Mouse (Mus musculus) Muller cell, postnatal 12 days (primary cell): ENCODE measurements around the gene Sh3tc1.

Source experiments
- DNase-seq: peaks from one replicate; pipeline ENCODE4 v3.0.0-alpha.2; 2015; ENCODE audit errors: inconsistent ontology term

Gene Sh3tc1

DNA sequence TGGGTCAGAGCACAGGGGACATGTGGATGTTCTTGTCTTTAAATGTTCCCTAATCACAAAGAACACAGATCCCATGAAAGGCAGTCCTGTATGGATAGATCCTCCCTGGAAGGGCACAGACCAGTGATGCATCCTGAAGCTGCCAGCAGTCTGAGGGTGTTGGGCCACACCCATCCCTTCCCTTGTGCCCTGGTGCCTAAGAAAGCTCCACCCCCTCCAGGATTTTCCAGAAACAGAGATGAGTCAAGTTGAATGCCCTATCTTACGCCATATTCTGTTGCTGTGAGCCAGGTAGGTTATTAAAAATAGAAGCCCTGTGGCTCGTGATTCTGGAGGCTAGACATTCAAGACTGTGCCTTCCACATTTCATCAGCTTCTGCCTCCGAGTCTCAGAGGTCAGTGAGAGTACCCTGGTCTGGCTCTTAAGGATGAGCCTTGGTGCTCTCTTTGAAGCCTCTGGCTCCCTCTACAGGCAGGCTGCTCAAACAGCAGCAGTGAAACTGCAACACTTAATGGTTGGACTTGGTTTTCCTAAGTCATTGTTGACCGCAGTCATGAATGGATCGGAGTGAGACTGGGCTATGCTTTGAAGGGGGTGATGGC, 15.4 kb upstream of the Sh3tc1 start:
- DNase-seq = peak; percentile 68

DNA sequence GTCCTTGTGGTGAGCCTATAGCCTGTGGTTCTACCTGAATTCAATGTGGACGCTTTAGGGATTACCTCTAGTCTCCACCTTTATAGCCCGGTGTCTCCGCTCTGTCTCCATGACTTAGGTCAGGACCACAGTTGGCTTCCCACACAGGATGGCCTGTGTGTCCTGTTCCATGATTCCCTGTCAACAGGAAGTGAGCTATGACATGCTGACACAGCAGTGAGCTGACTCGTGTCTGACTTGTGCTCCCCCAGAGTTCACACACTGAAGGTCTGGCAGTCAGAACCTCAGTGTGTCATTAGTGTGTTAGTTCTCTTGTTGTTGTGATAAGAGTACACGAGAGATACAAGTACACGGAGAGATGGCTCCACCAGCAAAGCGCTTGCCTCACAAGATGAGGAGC, 11.2 kb upstream of the Sh3tc1 start:
- DNase-seq = no peak

GRCm38 (mm10) chr5:35750026-35750425, 10.2 kb upstream of the Sh3tc1 start:
- DNase-seq = no peak

DNA sequence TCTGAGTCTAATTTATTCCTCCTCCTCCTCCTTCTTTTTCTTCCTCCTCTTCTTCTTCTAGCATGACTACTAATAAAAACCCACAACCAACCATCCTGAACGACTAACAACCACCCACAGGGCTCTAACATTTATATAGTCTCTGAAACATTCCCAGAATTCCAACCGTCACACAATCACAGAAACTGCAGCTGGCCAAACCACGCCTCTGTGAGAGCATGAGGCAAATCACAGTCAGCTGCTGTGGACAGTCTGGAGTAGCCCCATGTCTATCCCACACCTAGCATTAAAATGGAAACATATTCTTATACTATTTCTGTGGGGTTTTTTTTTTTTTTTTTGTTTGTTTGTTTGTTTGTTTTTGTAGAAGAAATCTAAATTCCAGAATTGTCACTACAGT, 9.6 kb upstream of the Sh3tc1 start:
- DNase-seq = no peak

DNA sequence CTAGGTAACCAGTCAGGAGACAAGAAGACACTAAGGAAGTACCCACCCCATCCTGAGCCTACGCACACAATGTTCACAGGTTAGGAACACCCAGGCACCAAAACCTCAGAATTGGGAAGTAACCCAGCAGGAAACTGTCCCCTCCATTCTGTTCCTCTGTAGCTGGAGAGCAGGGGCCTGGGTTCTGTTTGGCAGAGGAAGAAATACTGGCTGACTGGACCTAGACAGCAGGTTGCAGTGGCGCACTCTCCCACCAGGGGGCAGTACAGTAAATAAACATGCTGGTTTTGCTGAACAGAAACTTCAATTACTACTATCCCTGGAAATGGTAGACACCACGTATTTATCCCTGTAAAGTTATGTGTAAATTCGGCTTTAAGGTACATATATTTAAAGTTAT, 7.1 kb upstream of the Sh3tc1 start:
- DNase-seq = peak; percentile 41

DNA sequence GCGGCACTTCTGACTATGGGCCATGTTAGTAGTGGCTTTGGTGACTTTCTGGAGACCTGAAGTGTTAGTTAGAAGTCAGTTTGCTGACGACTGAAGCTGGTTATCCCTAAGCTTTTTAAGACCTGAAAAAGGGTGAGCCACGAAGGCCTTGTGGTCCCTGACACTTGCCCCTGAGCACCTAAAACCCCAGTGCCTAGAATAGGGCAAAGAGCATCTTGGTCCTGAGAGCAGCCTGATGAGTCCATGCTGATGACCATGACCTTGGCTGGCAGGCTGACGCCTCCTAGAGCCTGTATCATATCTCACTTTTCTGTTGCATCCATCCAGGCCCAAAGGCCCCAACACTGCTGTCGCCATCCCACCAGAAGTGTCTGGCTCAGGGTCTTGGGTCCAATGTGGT, 5.6 kb upstream of the Sh3tc1 start:
- DNase-seq = no peak

- no peak for DNase-seq
Observed at GRCm38 (mm10) chr5:35743990-35744722, 4.4 kb upstream of the Sh3tc1 start.

DNA sequence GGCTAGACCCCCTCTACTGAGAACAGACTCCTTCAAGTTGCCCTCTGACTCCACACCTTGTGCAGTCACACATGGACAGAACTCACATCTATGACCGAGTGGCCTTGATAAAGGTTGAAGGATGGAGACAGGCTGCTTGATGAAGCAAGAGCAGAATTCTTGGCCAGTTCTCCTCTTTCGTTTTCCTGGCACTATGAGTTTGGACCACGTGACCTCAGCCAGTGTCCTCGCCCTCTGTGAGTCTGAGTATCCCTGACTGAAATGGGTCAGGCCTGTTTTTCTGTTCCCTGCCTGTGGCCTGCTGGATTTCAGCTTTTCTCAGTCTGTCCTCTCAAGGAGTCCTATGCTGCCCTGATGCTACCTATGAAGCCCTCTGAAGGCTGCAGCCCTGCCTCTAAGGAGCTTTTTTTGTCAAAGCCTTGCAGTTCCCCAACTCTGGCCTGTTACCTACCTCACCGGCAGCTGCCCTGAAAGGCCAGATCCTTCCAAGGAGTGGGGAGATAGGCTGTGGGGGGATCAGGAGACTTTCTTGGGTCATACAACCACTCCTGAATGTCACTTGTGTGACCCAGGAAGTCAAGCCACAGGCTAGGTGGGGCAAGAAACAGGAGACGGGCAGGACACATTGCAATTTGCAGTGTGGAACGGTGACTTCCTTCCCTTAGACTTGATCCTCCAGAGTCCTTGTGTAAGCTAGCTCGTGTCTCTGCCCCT, 3.6 kb upstream of the Sh3tc1 start:
- DNase-seq = peak; percentile 69

DNA sequence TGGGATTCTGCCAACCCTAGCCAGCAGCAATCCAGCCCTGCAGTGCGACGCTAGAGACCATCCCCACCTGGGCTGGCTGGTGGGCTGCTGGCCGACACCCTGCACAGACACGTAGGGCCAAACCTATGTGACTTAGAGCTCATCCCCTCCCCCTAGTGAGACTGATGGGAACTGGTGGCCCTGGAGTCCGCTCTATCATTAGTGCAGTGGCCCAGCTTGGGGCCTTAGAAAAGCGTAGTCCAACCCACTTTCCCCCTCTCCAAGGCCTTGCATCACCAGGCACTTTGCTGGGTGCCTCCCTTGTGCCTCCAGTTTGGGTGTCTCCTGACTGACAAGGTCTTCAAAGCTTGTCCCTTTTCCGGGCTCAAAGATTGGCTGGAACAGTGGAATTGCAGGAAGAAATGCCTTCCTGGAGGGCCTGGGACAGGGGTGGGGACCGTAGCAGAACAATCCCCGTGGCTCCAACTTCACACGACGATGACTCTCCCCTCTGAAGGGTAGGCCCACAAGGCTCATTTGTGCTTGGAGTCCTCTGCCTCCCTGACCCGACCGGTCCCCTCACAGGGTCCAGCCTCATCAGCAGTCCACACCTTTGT, 1.5 kb upstream of the Sh3tc1 start:
- no peak for DNase-seq

DNA sequence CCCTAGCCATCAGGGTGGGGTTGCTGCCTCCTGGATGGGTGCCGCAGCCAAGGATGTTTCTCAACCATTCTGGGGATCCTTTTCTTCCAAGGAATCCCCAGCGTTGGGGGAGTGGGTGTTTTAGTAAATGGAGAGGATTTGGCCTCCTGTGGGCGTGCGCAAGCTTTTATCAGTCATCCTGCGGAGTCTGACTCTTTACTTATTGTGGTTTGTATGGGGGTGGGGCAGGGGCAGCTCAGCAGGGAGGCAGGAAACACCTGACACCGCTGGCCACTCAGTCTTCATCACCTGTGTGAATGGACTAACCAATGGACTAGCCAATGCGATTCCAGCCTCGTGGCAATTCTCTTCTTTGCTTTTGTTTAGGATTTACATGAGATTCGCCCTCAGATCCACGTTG, 929 bp upstream of the Sh3tc1 start:
- DNase-seq = no peak

- no peak for DNase-seq
Observed at GRCm38 (mm10) chr5:35739005-35739404, 782 bp downstream of the Sh3tc1 start.

GRCm38 (mm10) chr5:35737231-35737901, 2.4 kb downstream of the Sh3tc1 start:
- DNase-seq = no peak

DNA sequence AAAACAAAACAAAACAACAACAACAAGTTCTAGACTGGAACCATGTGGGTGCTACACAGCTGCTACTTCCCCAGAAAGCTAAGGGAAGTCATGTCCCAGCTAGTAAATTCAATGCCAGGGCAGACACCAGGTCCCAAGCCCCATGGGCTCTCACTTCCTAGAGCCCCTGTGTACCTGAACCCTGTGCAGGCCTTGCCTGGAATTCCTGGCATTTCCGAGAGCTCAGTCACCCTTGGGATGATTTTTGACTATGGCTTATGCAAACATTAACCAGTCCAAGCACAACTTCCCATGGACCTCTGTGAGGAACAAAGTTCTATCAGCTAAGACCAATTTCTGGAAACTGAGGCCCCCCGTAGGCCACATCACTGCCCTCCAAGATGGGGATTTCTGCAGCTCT, 6.3 kb downstream of the Sh3tc1 start:
- DNase-seq = no peak

GRCm38 (mm10) chr5:35731006-35731405, 8.8 kb downstream of the Sh3tc1 start:
- no peak for DNase-seq

- DNase-seq = no peak
Observed at GRCm38 (mm10) chr5:35730552-35730951, 9.2 kb downstream of the Sh3tc1 start.

GRCm38 (mm10) chr5:35729844-35730243, 9.9 kb downstream of the Sh3tc1 start:
- DNase-seq = no peak

GRCm38 (mm10) chr5:35728957-35729460, 10.8 kb downstream of the Sh3tc1 start:
- peak; percentile 31 for DNase-seq

DNA sequence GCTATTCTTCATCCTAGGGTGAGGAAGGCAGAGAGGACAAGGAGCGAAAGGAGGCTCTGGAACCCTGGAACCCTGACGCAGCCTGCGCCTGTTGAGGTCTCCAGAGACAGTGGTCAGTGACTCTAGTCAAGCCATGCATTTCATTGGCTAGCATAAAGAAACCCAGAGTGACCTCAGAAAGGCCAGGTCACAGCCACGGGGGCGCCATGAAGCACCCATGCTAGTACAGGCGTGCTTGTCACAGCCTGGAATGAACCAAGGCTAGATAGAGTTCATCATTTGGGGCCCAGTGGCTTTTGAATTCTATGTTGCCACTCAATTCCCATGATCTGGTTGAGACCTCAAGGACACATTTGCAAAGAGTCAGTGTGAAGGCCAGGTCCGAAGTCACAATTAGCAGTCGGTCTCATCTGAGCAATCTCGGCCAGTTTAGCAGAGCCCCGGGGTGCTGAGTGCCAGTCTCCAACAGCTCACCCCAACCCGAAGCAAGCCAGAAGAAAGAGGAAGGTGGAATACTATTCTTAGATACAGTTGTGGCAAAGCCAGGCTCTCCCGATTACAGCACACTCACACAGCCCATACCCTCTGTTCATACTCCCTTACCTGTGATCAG, 11.3 kb downstream of the Sh3tc1 start:
- no peak for DNase-seq

GRCm38 (mm10) chr5:35727447-35727846, 12.3 kb downstream of the Sh3tc1 start:
- DNase-seq = no peak

DNA sequence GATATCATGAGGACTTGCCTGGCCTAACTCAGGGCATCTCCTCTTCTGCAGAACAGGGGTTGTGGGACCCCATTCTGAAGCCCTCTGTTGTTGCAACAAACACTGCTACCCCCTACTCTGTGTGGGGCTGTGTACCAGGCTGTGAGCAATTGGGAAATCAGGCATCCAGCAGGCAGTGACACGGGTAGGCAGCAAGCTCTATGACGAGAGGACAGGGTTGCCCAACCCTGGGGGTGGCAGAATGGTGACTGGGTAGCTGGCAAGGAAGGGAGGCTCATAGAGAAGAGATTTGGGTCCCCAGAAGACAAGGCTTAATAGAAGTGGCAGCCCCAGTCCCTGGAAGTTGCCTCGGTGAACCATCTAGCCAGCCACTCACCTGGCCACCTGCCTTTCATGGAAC, 13.9 kb downstream of the Sh3tc1 start:
- no peak for DNase-seq

DNA sequence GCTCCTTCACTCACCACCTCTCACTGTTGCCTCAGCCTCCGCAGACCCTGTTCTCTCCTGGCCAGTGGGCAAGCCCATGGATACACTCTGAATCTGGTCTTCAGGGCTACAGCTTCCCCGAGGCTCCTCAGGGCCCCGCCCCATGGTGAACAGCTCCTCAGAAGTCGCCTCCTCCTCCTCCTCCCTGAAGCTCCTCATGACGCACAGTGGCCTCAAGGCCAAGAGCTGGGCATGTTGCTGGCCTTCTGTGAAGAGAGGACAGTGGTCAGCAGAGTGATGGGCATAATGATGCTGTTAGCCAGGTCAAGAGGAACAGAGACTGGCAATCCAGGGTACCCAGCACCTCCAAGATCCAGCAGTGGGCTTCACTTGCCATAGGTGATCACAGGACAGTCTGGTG, 15.9 kb downstream of the Sh3tc1 start:
- no peak for DNase-seq
